Mouse (Mus musculus) frontal cortex, postnatal 10 days (tissue): Measurements from ENCODE around the gene Sult2b1.

Experiments used
- DNase-seq, 2 experiments: peaks; one replicate each; pipeline ENCODE4 v3.0.0; 2022; ENCODE audit warnings: low spot score in 2 of 2, mixed read lengths in 1 of 2

Gene Sult2b1

GRCm38 (mm10) chr7:45725713-45726112 lies 58.8 kb downstream of the Sult2b1 start, which contains the start of gene Spaca4:
Spaca4 (minus strand) TSS chr7:45725813.
- no peak for DNase-seq

DNA sequence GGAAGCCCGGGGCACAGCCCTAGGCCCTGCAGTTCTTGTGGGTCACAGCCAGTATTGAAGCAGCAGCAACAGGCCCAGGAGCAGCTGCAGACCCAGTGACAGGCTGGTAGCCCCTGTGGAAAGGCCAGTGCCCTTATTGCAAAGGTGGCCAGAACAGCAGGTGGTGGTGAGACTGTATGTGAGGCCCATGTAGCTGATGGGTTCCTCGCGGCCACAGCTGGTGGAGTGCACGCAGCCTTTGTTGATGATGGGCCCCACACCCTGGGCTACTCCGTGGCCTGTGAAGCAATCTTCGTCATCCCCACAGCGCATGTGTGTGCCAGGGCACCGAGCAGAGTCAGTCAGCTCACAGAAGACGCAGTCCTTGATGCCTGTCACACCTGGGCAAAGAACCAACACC lies 59.3 kb downstream of the Sult2b1 start:
- no peak for DNase-seq

- DNase-seq, result no peak
Measured at GRCm38 (mm10) chr7:45723781-45724180, 60.7 kb downstream of the Sult2b1 start.

DNA sequence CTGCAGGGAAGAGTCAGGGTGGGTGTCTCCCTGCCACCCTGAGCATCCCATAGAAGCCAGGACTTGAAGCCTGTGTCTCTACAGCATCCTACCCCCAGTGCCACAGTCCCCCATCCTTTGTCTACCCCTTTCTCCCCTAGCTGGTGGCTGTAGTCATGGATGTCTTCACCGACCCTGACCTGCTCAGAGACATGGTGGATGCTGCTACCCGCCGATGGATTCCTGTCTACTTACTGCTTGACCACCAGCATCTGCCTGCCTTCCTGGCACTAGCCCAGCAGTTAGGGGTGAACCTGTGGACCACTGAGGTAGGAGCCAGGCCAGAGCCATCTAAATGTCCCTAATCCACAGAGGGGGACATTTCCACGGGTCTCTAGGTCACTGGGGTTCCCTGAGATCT lies 61.2 kb downstream of the Sult2b1 start:
- no peak for DNase-seq

- no peak for DNase-seq
Measured at GRCm38 (mm10) chr7:45722348-45722713, 62.1 kb downstream of the Sult2b1 start.

GRCm38 (mm10) chr7:45721642-45722347 lies 62.7 kb downstream of the Sult2b1 start:
- no peak for DNase-seq

DNA sequence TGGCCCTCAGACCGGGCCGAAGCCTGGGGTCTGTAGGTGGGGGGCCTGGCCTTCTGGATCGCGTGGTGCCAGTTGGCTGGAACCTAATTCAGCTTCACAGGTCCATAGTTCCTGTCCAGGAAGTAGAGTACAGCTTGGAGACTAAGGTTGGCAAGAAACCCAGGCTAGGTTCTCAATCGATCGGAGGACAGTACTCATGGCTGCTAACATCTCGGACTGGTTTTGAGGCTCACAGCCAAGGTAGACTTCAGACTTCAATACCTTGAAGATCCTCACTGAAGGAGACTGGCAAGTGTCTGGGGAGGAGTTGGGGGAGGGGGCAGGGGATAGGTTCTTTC lies 63.3 kb downstream of the Sult2b1 start:
- DNase-seq, result no peak

GRCm38 (mm10) chr7:45720413-45721233 lies 63.8 kb downstream of the Sult2b1 start, which contains the start of gene Fam83e:
Fam83e (plus strand) TSS chr7:45721212.
- no peak for DNase-seq

GRCm38 (mm10) chr7:45719738-45720412 lies 64.6 kb downstream of the Sult2b1 start:
- no peak for DNase-seq

DNA sequence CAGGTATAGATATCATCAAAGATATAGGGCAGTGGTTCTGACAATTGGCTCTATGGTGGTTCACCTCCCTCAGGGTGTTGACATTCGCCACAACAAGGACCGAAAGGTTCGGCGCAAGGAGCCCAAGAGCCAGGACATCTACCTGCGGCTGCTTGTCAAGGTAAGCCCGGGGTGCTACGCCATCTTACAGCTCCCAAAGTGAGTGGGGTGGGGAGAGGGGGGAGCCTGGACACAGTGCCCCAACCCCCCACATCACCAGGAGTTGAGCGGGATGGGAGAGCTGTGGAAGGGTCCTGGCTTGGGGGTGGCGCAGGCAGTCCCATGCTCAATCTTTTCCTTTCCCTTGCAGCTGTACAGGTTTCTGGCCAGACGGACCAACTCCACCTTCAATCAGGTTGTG lies 65.3 kb downstream of the Sult2b1 start:
- DNase-seq, result peak in 1 of 2 experiments; percentile 12

- DNase-seq, result no peak
Measured at GRCm38 (mm10) chr7:45718331-45718730, 66.1 kb downstream of the Sult2b1 start.

DNA sequence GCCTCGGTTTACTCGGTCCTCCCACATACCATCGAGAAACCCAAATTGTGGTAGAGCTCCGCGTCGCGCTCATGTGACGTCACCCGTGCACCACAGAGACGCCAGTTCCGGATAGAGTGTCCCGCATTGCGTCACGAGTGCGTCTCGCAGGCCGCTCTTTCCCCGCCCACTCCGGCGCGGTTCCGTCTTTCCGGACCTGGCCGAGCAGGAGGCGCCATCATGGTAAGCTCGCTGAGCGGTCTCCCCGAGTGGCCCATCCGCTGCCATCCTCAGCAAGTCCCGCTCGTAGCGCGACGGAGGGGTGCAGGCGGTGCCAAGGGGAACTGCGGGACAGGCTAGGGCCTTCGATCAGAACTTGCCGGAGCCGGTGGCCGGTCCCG lies 66.6 kb downstream of the Sult2b1 start, which contains the start of gene Sphk2:
Gene Sphk2 (minus strand): TSS at position 85 of the 380 bp plus-strand sequence.
- peak; percentile 97 to 99 for DNase-seq

DNA sequence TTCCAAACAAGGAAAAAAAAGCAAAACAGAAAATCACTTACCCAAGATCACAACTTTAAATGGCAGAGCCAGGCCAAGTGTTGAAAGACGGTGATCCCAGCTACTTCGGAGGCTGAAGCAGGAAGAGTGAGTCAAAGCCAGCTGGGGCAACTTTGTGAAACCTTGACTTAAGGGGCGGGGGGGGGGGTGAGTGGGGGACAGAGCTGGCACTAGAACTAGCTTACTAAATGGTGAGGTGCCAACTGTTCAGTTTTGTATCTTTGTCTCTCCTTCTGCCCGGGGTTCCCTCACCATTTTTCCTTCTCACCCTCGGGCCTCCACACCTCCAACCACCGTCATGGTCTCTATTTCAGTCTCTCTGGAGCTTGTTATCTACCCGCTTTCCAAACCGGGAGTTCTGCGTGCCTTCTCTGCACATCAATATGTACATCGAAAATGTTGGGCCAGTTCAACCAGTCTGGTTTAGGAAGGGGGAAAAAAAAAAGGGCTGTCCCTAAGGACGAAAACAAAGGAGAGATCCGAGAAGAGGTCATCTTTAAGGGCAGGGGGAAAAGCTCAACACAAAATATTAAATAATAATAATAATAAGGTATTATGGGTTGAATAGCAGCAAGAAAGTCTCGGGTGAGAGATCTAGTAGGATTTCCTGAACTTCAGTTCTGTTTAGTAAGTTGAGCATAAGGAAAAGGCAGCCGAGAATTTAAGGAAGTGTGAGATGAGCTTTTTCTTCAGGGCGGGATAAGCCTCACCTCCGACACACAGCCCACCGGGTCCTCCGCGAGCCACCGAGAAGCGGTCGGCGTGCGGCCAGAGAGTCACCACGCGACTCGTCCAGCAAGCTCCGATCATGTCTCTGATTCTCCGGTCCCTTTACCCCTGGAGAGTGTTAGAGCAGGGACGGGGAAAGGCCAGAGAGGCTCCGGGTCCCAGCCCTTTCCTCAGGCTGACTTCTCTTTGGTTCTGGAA lies 67.2 kb downstream of the Sult2b1 start:
- DNase-seq, result no peak

- DNase-seq, result no peak
Measured at GRCm38 (mm10) chr7:45716460-45716857, 68.0 kb downstream of the Sult2b1 start.

- no peak for DNase-seq
Measured at GRCm38 (mm10) chr7:45715741-45716459, 68.6 kb downstream of the Sult2b1 start.

- DNase-seq, result peak; percentile 98
Measured at GRCm38 (mm10) chr7:45715090-45715708, 69.3 kb downstream of the Sult2b1 start, which contains the start of gene Rpl18. Rpl18 (plus strand) TSS chr7:45715457.

DNA sequence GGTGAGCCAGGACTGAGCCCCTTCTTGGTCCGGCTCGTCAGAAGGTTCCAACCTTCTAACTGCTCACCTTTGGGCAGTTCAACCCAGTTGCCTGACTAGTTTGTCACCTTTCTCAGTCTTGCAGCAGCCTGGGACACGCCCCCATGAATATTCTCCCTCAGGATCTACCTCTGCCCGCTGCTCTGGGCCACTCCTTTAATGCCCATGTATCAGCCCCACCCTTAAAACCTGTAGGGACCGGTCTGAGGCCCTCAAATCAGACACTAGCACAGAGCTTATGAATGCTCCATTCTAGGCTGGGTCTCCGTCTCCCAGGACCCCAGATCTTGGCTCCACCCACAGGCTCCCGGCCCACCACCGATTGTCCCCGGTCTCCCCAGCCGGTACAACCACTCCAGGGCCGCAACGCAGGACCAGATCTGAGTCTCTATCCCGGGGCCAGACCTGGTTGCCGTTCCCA lies 69.8 kb downstream of the Sult2b1 start:
- DNase-seq, result no peak

DNA sequence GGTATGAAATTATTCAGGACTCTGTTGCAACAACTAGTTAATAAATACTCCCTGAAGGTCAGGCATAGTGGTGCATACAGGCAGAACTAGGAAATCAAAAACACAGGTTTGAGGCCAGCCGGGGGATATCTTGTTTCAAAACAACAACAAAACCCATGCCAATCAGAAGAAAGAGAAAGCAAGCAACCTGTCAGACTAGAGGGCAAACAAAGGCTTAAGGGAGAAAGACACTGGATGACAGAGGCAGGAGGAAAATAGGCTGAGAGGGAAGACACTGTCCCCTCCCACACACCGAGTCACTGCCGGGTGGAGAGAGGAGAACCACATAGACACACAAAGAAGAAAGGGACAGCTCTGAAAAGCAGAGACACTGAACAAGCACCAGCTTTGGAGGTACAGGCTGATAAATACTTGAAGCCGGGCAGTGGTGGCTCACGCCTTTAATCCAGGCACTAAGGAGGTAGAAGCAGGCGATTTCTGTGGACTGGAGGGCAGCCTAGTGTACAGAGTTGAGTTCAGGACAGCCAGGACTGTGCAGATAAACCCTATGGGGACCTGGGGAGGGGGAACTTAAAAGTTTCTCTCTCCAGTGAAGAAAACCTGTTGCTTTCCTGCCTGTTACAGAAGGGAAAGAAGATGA lies 70.5 kb downstream of the Sult2b1 start:
- no peak for DNase-seq

GRCm38 (mm10) chr7:45713396-45713795 lies 71.1 kb downstream of the Sult2b1 start:
- no peak for DNase-seq
